Comparison of ENCODE assay signal across 8 mouse cellular contexts in the genomic region with DNA sequence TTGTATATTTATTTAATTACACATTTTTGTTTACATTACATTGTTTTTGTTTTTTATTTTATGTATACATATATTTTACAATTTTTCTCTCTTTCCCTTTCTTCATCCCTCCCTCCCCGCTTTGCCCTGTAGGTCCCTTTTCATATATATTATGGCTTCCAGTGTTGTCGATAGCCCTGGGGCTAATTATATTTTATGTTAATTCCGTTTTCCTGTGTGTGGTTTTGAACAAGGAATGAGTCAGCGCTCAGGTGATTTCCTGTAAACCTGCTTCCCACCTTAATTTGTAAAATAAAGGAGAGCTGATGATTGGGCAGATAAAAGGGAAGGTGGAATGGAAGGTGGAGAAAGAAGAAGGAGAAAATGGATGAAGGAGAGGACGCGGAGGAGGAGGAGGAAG. TPM values are rescaled to one million over a fixed set of nuclear protein-coding genes. Genes with fewer than 3 reads are reported as not detected.
DNase-seq lines count a peak whose midpoint lies in the region; ATAC-seq lines count a peak whose summit lies in the region.

A gene (plus strand): TSS at position 350 of the 400 bp plus-strand sequence.

- no peaks in the 10 kb centered on the region for H3K9me3 ChIP-seq in kidney, embryonic 16.5 days (ENCODE audit: low read length)
- H3K9me3 ChIP-seq in megakaryocyte, embryonic 14.5 days: no peaks in the 10 kb centered on the region

- peak within 1 kb of the TSS; percentile 68 for H3K4me3 ChIP-seq in kidney, embryonic 16.5 days (ENCODE audit: low read length)
- H3K4me3 ChIP-seq in megakaryocyte, embryonic 14.5 days (replicated peaks): peak within 1 kb of the TSS; percentile 99

- peak within 1 kb of the TSS; percentile 65 for H3K27ac ChIP-seq in kidney, embryonic 16.5 days (ENCODE audit: low read length)

- WGBS in kidney, embryonic 16.5 days: 65% methylated on average over 6 of the region's 6 CpGs

- 0 out of 2 replicates have a peak, but pooled peaks cover 2% of the 10 kb centered on the region for H3K36me3 ChIP-seq in kidney, embryonic 16.5 days (ENCODE audit: insufficient read depth, low read length)
- peaks cover 19% of the 10 kb centered on the region for H3K36me3 ChIP-seq in megakaryocyte, embryonic 14.5 days (replicated peaks; ENCODE audit: low read length)

- H3K27me3 ChIP-seq in kidney, embryonic 16.5 days (ENCODE audit: insufficient read depth, low read length): no peaks in the 10 kb centered on the region
- H3K27me3 ChIP-seq in megakaryocyte, embryonic 14.5 days (replicated peaks): no peaks in the 10 kb centered on the region

- H3K9ac ChIP-seq in kidney, embryonic 16.5 days (replicated peaks; ENCODE audit: low read length): peak within 1 kb of the TSS; percentile 90

- DNase-seq in kidney, adult 8-10 months: no peak
- no peak for DNase-seq in adrenal gland, postnatal 14 days
- no peak for DNase-seq in gastrocnemius, postnatal 10 days
- no peak for DNase-seq in embryo, embryonic 9.5 days (ENCODE audit: extremely low spot score)
- no peak for DNase-seq in cerebellum, postnatal 10 days

- ATAC-seq in kidney, embryonic 16.5 days (ENCODE audit: low FRiP score, low TSS enrichment): no peak
- no peak for ATAC-seq in inflammation-experienced regulatory T-cells, adult 6 months

- H3K4me1 ChIP-seq in kidney, embryonic 16.5 days (ENCODE audit: insufficient read depth, low read length): peaks cover 8% of the 10 kb centered on the region
- H3K4me1 ChIP-seq in megakaryocyte, embryonic 14.5 days: peaks cover 65% of the 10 kb centered on the region

- H3K4me2 ChIP-seq in kidney, embryonic 16.5 days (replicated peaks; ENCODE audit: low read depth, low read length): peak within 1 kb of the TSS; percentile 58

RNA-seq across cellular contexts. Expression of the gene that starts here (rescaled TPM):
- polyA plus RNA-seq in kidney, embryonic 16.5 days (2015; fragmentation: Nextera tagmentation; extraction: Ambion mirVana): 97.9 and 99.2 TPM in 2 replicates
- 92.4 and 97.3 TPM in 2 replicates for total RNA-seq in adrenal gland, postnatal 14 days (2021)
- 10 to 100 TPM; 63.1 to 66.8 TPM for total RNA-seq in gastrocnemius, postnatal 10 days (2021)
- polyA plus RNA-seq in inflammation-experienced regulatory T-cells, adult 6 months (2017; shearing (Covaris generic)): 100 to 1,000 TPM; 125 to 144 (median 141) TPM
- polyA plus RNA-seq in megakaryocyte, embryonic 14.5 days (2012; ENCODE audit: insufficient read depth, low replicate concordance): 57.0 and 66.2 TPM in 2 replicates
